Mouse (Mus musculus) C2C12 (cell line): ENCODE data around the gene Rnasek.

Source experiments
- CEBPB ChIP-seq: IDR thresholded peaks from one replicate; pipeline ENCODE4 v1.6.1; 2011; ENCODE audit warnings: low read depth, mild to moderate bottlenecking, control low read depth, moderate library complexity
- CTCF ChIP-seq: IDR thresholded peaks from one replicate; pipeline ENCODE4 v1.5.1; 2011; ENCODE audit not compliant: control insufficient read depth, insufficient read depth, insufficient read length
- FOSL1 ChIP-seq: IDR thresholded peaks from one replicate; pipeline ENCODE4 v1.8.0; 2011; ENCODE audit warnings: mild to moderate bottlenecking, low read length; ENCODE audit not compliant: poor library complexity, insufficient read depth, severe bottlenecking
- MAX ChIP-seq: IDR thresholded peaks from one replicate; pipeline ENCODE4 v1.6.1; 2011; ENCODE audit warnings: mild to moderate bottlenecking, control low read depth
- MYOD1 ChIP-seq: IDR thresholded peaks from one replicate; pipeline ENCODE4 v1.6.1; 2011; ENCODE audit warnings: low read depth; ENCODE audit not compliant: control insufficient read depth, insufficient read length
- MYOG ChIP-seq: IDR thresholded peaks from one replicate; pipeline ENCODE4 v1.6.1; 2011; ENCODE audit not compliant: control insufficient read depth, insufficient read length; ENCODE audit errors: extremely low read depth
- USF1 ChIP-seq: IDR thresholded peaks from one replicate; pipeline ENCODE4 v1.6.1; 2011; ENCODE audit warnings: low read depth, mild to moderate bottlenecking, control low read depth, moderate library complexity

DNA sequence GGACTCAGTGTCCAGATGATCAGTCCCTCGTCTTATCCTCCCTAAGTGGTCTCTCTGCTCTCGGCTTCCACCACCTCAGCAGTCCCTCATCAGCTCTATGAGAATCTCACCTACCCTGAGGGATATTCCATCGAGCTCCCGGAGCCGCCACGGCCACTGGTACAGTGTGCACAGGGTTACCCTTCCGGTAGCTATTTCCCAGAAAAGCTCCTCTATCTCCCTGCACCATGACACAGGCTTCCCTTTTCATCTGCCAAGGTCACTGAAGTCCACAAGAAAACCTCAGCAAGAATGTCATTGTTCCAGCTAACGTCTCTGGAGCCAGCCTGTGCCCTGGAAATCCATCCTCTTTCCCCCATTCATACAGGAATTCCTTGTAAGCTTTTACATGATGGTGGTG is 12.2 kb upstream of the Rnasek start:
- TF ChIP-seq CTCF (no peak), CEBPB (no peak), FOSL1 (no peak), MYOG (no peak), USF1 (no peak), MYOD1 (no peak), MAX (no peak)
